Mouse (Mus musculus) gastrocnemius, postnatal 10 days (tissue): ENCODE results near the gene Rdh12. TPM values are rescaled to one million over a fixed set of nuclear protein-coding genes. Genes with fewer than 3 reads are reported as not detected.

Experiments used
- DNase-seq: peaks from one replicate; pipeline ENCODE4 v3.0.0; 2021; ENCODE audit warnings: mixed read lengths
- total RNA-seq, 2 experiments: library from RNA; stranded (reverse); gene quantifications; 2 replicates each; pipeline ENCODE4 v1.2.3; 2021

Gene Rdh12
- total RNA-seq, 2 experiments from 2014 or later, result 0.35 to 0.41 TPM

DNA sequence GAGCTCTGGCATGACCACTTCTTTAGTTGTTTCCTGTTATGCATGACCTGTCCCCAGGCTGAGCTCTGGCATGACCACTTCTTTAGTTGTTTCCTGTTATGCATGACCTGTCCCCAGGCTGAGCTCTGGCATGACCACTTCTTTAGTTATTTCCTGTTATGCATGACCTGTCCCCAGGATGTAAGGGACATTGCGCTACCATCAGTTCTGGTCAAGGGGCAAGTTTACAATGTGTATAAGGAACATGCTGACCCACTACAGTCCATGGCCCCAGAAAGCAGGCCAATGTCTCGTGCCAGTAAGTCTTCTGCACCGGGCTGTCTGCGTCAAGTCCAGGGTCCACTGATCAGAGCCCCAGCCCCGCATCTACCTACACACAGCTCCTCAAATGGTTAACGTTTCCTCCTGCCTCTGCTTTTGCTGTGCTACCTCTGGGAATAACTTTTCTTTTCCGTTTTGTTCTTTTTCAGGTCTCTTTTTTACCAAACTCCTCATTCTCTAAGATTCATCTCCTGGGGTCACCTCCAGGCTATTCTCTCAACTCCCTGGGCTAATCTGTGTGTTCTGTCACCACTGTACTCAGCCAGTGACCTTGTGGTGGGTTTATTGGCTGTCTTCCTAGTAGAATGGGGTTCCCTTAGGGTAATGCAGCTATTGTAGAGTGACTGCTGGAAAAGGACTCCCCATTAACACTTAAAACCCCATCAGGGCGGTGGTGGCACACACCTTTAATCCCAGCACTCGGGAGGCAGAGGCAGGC is 44.8 kb downstream of the Rdh12 start:
- DNase-seq, result no peak

DNA sequence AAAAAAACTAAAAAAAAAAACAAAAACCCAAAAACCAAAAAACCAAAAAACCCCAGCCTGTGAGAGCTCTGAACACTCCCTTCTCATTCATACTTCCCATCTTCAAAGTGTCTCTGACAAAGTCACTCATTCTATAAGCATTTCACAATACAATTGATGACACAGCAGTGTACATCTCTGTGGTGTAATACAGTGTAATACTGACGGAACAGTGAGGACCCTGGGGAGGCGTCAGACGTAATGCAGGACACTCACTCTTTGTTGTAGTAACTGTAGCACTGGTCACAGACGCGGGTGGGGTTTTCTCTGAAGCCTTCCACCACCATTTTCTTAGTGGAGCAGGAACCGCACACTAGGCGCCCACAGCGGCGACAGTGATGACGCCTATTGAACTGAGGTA is 46.3 kb downstream of the Rdh12 start:
- DNase-seq, result no peak

- DNase-seq, result no peak
Observed at GRCm38 (mm10) chr12:79260154-79260553, 51.4 kb downstream of the Rdh12 start.

DNA sequence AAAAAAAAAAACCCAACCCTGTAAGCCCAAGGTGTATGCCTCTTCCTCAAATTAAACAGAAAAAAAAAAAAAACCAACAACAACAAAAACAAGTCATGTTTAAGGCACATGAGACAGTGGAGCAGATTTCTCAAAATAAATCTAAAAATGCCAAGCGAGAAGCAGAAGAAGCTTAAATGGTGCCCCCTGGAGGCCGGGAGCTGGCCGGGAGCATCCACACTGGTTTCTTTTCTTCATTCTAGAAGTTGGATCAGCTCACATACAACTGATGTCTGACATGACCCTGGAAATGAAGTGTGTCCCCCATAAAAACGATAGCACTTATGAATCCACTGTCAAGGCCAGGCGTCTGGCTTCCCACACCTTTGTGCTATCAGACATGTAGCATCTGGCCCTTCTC is 52.3 kb downstream of the Rdh12 start:
- DNase-seq, result peak; percentile 51

Other genes with a start within 250 kb of the Rdh12 start
- gene Tmem229b, start 201.3 kb upstream of the Rdh12 start, total RNA-seq, result 1 to 10 TPM; 8.5 to 9.5 TPM
- gene Plekhh1, start 179.8 kb upstream of the Rdh12 start, total RNA-seq, result 1 to 10 TPM; 1.3 to 1.4 TPM
- 1 to 10 TPM; 2.8 to 3.1 TPM for gene Pigh, start 119.3 kb upstream of the Rdh12 start, total RNA-seq
- gene Arg2, start 78.1 kb upstream of the Rdh12 start, total RNA-seq, result not detected
- 10 to 100 TPM; 50.3 to 60.1 TPM for gene Vti1b, start 36.2 kb upstream of the Rdh12 start, total RNA-seq
- 1 to 10 TPM; 4.5 to 4.7 TPM for gene Rdh11, start 16.6 kb upstream of the Rdh12 start, total RNA-seq
- 10 to 100 TPM; 14.2 to 15.0 TPM for gene Zfyve26, start 87.4 kb downstream of the Rdh12 start, total RNA-seq
- gene Rad51b, start 88.4 kb downstream of the Rdh12 start, total RNA-seq, result 1 to 10 TPM in 1 of 2 experiments, under 1 TPM in 1; 0.63 to 1.7 TPM